Mouse (Mus musculus): ENCODE results near the gene Gm9044. TPM values are rescaled to one million over a fixed set of nuclear protein-coding genes. Genes with fewer than 3 reads are reported as not detected.

The Gm9044 gene
- not detected for polyA plus RNA-seq (2014; fragmentation: Illumina TruSeq; extraction: RNeasy Lipid Tissue Mini Kit (QIAGEN cat#74804); ENCODE audit: low read depth, low replicate concordance)

DNA sequence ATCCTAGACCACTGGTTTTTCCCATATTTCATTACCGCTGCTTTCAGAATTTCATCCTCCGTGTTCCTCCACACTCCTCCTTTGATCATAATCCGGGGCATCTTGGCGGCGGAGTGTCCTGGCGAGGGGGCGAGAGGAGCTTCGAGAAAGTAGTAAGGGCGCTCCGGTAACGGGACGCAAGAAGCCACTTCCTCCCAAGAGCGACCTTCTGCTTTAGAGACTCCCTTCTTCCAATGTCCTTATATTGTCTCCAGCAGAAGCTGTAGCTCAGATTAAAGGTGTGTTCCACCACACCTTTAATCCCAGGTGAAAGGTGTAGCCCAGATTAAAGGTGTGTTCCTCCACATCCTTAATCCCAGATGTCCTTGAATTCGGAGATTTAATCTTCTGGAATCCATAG, at the start of gene Gm9044:
Gm9044 (minus strand) TSS at position 101 of the 400 bp plus-strand sequence.

DNA sequence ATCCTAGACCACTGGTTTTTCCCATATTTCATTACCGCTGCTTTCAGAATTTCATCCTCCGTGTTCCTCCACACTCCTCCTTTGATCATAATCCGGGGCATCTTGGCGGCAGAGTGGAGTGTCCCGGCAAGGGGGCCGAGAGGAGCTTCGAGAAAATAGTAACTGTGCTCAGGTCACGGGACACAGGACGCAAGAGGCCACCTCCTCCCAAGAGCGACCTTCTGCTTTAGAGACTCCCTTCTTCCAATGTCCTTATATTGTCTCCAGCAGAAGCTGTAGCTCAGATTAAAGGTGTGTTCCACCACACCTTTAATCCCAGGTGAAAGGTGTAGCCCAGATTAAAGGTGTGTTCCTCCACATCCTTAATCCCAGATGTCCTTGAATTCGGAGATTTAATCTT, 21.8 kb upstream of the Gm9044 start, which contains the start of gene Gm9049:
Gm9049 (minus strand) TSS at position 101 of the 400 bp plus-strand sequence.

DNA sequence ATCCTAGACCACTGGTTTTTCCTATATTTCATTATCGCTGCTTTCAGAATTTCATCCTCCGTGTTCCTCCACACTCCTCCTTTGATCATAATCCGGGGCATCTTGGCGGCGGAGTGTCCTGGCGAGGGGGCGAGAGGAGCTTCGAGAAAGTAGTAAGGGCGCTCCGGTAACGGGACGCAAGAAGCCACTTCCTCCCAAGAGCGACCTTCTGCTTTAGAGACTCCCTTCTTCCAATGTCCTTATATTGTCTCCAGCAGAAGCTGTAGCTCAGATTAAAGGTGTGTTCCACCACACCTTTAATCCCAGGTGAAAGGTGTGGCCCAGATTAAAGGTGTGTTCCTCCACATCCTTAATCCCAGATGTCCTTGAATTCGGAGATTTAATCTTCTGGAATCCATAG, 16.4 kb upstream of the Gm9044 start, which contains the start of gene Gm9048:
Gm9048 (minus strand) TSS at position 101 of the 400 bp plus-strand sequence.

DNA sequence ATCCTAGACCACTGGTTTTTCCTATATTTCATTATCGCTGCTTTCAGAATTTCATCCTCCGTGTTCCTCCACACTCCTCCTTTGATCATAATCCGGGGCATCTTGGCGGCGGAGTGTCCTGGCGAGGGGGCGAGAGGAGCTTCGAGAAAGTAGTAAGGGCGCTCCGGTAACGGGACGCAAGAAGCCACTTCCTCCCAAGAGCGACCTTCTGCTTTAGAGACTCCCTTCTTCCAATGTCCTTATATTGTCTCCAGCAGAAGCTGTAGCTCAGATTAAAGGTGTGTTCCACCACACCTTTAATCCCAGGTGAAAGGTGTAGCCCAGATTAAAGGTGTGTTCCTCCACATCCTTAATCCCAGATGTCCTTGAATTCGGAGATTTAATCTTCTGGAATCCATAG, 10.9 kb upstream of the Gm9044 start, which contains the start of gene Gm9046:
Gm9046 (minus strand) TSS at position 101 of the 400 bp plus-strand sequence.

DNA sequence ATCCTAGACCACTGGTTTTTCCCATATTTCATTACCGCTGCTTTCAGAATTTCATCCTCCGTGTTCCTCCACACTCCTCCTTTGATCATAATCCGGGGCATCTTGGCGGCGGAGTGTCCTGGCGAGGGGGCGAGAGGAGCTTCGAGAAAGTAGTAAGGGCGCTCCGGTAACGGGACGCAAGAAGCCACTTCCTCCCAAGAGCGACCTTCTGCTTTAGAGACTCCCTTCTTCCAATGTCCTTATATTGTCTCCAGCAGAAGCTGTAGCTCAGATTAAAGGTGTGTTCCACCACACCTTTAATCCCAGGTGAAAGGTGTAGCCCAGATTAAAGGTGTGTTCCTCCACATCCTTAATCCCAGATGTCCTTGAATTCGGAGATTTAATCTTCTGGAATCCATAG, 5.5 kb upstream of the Gm9044 start, which contains the start of gene Gm9045:
Gm9045 (minus strand) TSS at position 101 of the 400 bp plus-strand sequence.

DNA sequence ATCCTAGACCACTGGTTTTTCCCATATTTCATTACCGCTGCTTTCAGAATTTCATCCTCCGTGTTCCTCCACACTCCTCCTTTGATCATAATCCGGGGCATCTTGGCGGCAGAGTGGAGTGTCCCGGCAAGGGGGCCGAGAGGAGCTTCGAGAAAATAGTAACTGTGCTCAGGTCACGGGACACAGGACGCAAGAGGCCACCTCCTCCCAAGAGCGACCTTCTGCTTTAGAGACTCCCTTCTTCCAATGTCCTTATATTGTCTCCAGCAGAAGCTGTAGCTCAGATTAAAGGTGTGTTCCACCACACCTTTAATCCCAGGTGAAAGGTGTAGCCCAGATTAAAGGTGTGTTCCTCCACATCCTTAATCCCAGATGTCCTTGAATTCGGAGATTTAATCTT, 5.3 kb downstream of the Gm9044 start, which contains the start of gene Gm9040:
Gm9040 (minus strand) TSS at position 101 of the 400 bp plus-strand sequence.

DNA sequence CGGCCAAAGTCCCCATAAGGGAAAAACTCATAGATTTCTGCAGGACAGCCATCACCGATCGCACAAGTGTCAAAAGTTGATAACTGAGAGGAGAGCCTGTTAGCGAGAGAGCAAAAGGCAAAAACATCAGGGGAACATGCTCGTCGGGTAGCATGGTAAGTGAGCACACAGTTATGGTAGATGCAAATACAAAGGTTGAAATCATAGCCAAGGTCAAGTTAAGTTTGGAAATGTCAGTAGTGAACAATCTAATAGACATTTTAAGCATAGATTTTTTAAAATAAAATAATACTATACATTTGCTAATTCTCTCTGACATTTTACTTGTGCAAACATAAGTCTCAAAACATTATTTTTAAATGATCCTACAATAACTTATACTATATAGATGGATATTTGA, 37.3 kb downstream of the Gm9044 start, which contains the start of gene Iltifb:
Iltifb (minus strand) TSS at position 101 of the 400 bp plus-strand sequence.

Other genes with a start within 250 kb of the Gm9044 start
- gene Mdm1, start 190.6 kb downstream of the Gm9044 start, polyA plus RNA-seq (2014; fragmentation: Illumina TruSeq; extraction: RNeasy Lipid Tissue Mini Kit (QIAGEN cat#74804); ENCODE audit: low read depth, low replicate concordance) = 69.2 TPM
- gene Il22, start 127.5 kb downstream of the Gm9044 start, polyA plus RNA-seq (2014; fragmentation: Illumina TruSeq; extraction: RNeasy Lipid Tissue Mini Kit (QIAGEN cat#74804); ENCODE audit: low read depth, low replicate concordance) = not detected
- not detected for gene Gm32717, start 91.6 kb downstream of the Gm9044 start, polyA plus RNA-seq (2014; fragmentation: Illumina TruSeq; extraction: RNeasy Lipid Tissue Mini Kit (QIAGEN cat#74804); ENCODE audit: low read depth, low replicate concordance)
- not detected for gene Gm32802, start 73.7 kb downstream of the Gm9044 start, polyA plus RNA-seq (2014; fragmentation: Illumina TruSeq; extraction: RNeasy Lipid Tissue Mini Kit (QIAGEN cat#74804); ENCODE audit: low read depth, low replicate concordance)
- gene Iltifb, start 37.4 kb downstream of the Gm9044 start, polyA plus RNA-seq (2014; fragmentation: Illumina TruSeq; extraction: RNeasy Lipid Tissue Mini Kit (QIAGEN cat#74804); ENCODE audit: low read depth, low replicate concordance) = not detected
- not detected for gene Gm9040, start 5.4 kb downstream of the Gm9044 start, polyA plus RNA-seq (2014; fragmentation: Illumina TruSeq; extraction: RNeasy Lipid Tissue Mini Kit (QIAGEN cat#74804); ENCODE audit: low read depth, low replicate concordance)
- not detected for gene Gm9045, start 5.4 kb upstream of the Gm9044 start, polyA plus RNA-seq (2014; fragmentation: Illumina TruSeq; extraction: RNeasy Lipid Tissue Mini Kit (QIAGEN cat#74804); ENCODE audit: low read depth, low replicate concordance)
- gene Gm9046, start 10.8 kb upstream of the Gm9044 start, polyA plus RNA-seq (2014; fragmentation: Illumina TruSeq; extraction: RNeasy Lipid Tissue Mini Kit (QIAGEN cat#74804); ENCODE audit: low read depth, low replicate concordance) = not detected
- not detected for gene Gm9048, start 16.3 kb upstream of the Gm9044 start, polyA plus RNA-seq (2014; fragmentation: Illumina TruSeq; extraction: RNeasy Lipid Tissue Mini Kit (QIAGEN cat#74804); ENCODE audit: low read depth, low replicate concordance)
- gene Gm9049, start 21.7 kb upstream of the Gm9044 start, polyA plus RNA-seq (2014; fragmentation: Illumina TruSeq; extraction: RNeasy Lipid Tissue Mini Kit (QIAGEN cat#74804); ENCODE audit: low read depth, low replicate concordance) = not detected
- gene Ifng, start 108.6 kb upstream of the Gm9044 start, polyA plus RNA-seq (2014; fragmentation: Illumina TruSeq; extraction: RNeasy Lipid Tissue Mini Kit (QIAGEN cat#74804); ENCODE audit: low read depth, low replicate concordance) = not detected